Mouse (Mus musculus): ENCODE data around the gene Brinp2.

DNA sequence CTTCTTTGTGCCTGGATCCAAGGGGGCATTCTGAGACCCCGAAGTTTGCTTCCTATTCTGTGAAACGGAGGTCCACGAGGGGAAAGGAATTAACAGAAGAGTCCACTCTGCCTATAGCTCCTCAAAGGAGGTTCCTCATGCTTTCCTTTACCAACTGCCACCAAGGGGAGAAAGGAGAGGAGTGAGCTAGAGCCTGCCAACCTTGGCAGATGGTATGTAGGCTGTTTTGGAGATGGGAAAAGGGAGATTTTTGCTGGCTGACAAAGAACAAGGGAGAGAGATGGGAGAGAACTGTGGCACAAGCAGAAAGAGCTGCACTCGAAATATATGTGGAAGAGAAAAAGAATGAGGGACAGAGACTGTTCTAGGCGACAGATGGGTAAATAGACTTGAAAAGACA is 28.0 kb downstream of the Brinp2 start:
- TF ChIP-seq POLR2A (IDR thresholded peaks at IDR 0.05; ENCODE audit: low read depth, low read length) (no peak), CTCF (IDR thresholded peaks at IDR 0.05; ENCODE audit: borderline replicate concordance, insufficient read depth, low read length) (no peak)

Measured in embryonic fibroblast, embryonic 13.5 days (primary cell).